Mouse (Mus musculus) midbrain, postnatal 0 days (tissue): ENCODE data around the gene Bfsp2. TPM values are rescaled to one million over a fixed set of nuclear protein-coding genes. Genes with fewer than 3 reads are reported as not detected.

Experiments used
- ATAC-seq: fragments of 200-750 bp; cut with Nextera tagmentation; 2 replicates; pipeline ENCODE4 v1.8.0; 2017; ENCODE audit warnings: moderate number of reproducible peaks, mild to moderate bottlenecking, moderate TSS enrichment, moderate library complexity; ENCODE audit not compliant: low FRiP score
- DNase-seq: peaks from one replicate; pipeline ENCODE4 v3.0.0-alpha.2; 2015; ENCODE audit warnings: low spot score
- H3K27ac ChIP-seq: fragments of 300-500 bp; sonication (generic); 2 replicates; pipeline ENCODE4 v1.5.1; 2014; ENCODE audit warnings: low read depth, mild to moderate bottlenecking, low read length, mixed read lengths
- H3K27me3 ChIP-seq: fragments of 300-500 bp; sonication (generic); 2 replicates; pipeline ENCODE4 v1.6.1; 2014; ENCODE audit warnings: low read length, control low read depth, mixed read lengths; ENCODE audit not compliant: insufficient read depth
- H3K36me3 ChIP-seq: fragments of 300-500 bp; sonication (generic); 2 replicates; pipeline ENCODE4 v1.6.1; 2014; ENCODE audit warnings: low read length, control low read depth, mixed read lengths; ENCODE audit not compliant: insufficient read depth
- H3K4me1 ChIP-seq: fragments of 300-500 bp; sonication (generic); 2 replicates; pipeline ENCODE4 v1.6.1; 2014; ENCODE audit warnings: mild to moderate bottlenecking, control low read depth, antibody characterized with exemption, low read length, mixed read lengths; ENCODE audit not compliant: insufficient read depth
- H3K4me2 ChIP-seq: fragments of 300-500 bp; sonication (generic); 2 replicates; pipeline ENCODE4 v1.6.1; 2014; ENCODE audit warnings: low read depth, mild to moderate bottlenecking, low read length, mixed read lengths; ENCODE audit not compliant: poor library complexity, severe bottlenecking
- H3K4me3 ChIP-seq: fragments of 300-500 bp; sonication (generic); 2 replicates; pipeline ENCODE4 v1.5.1; 2014; ENCODE audit warnings: low read depth, mild to moderate bottlenecking, low read length, moderate library complexity
- H3K9ac ChIP-seq: fragments of 300-500 bp; sonication (generic); replicated peaks from 2 replicates; pipeline ENCODE4 v1.6.1; 2014; ENCODE audit warnings: mild to moderate bottlenecking, low read length, moderate library complexity, mixed read lengths; ENCODE audit not compliant: poor library complexity, severe bottlenecking
- H3K9me3 ChIP-seq: fragments of 300-500 bp; sonication (generic); 2 replicates; pipeline ENCODE4 v1.6.1; 2016; ENCODE audit warnings: low read length, control low read depth
- CTCF ChIP-seq: IDR thresholded peaks from 2 replicates; pipeline ENCODE4 v1.5.1; 2016; ENCODE audit warnings: antibody characterized with exemption, mild to moderate bottlenecking
- WGBS: fragments of 180-500 bp; shearing (Covaris S2); extraction: QIAGEN DNeasy Blood & Tissue Kit; methylation state at CpG from one replicate; pipeline ENCODE4 v1.1.7; 2014; 5-methylcytosine and 5-hydroxymethylcytosine counted together
- polyA plus RNA-seq: library from polyadenylated mRNA; unstranded; fragments of >200 nt; fragmentation: Nextera tagmentation; extraction: Ambion mirVana; gene quantifications from 2 replicates; pipeline ENCODE4 v1.2.1, GENCODE M21; 2015
- total RNA-seq: library from RNA; depleted of rRNA; stranded (reverse); fragments of >200 nt; gene quantifications from 2 replicates; pipeline ENCODE4 v1.2.3, GENCODE M21; 2014

The Bfsp2 gene
- total and polyA plus RNA-seq, 2 experiments from 2014 or later: 1.2 to 3.0 TPM

- no peak overlapping the region for H3K9ac ChIP-seq
- H3K4me3 ChIP-seq: no peak overlapping the region
- H3K27me3 ChIP-seq: no peaks in the 10 kb centered on the region
- no peaks in the 10 kb centered on the region for H3K4me1 ChIP-seq
- DNase-seq (no peak), ATAC-seq (no peak)
- H3K9me3 ChIP-seq: no peaks in the 10 kb centered on the region
- no peak overlapping the region for H3K27ac ChIP-seq
- 96% methylated on average over 6 of the region's 6 CpGs for WGBS
- H3K36me3 ChIP-seq: no peaks in the 10 kb centered on the region
- TF ChIP-seq CTCF: no peak
- no peak overlapping the region for H3K4me2 ChIP-seq
These were observed 91.0 kb downstream of the Bfsp2 start for GRCm38 (mm10) chr9:103389261-103389660.

DNA sequence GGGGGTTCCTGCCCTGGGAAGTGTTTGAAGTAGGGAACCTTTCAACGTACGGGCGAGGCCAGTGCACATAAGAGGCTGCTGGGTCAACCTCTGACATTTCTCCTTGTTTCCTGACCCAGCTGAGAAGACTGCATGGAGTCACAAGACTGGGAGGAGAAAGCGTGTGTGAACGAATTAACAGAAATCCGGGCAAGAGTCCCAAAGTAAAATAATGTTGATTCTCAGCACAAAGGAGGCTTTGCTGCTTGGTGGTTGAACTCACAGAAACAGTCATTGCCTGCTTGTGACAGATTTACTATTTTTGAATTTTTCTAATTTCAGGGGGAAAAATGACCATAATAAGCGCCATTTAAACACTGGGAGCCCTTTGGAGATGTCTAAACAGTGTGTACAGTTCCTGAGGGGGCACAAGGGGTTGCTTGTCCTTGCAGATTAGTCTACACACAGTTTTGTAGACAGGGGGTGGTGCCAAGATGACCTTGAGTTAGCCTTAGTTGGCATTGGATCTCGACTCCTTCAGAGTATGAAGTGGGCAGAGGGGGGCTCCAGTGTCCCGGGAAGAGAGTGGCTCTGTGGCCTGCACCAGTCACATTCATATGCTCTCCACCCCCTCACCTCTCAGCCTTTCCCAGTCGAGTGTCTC lies 93.1 kb downstream of the Bfsp2 start:
- Histone ChIP-seq H3K4me1 (no peaks in the 10 kb centered on the region), H3K36me3 (no peaks in the 10 kb centered on the region), H3K27me3 (no peaks in the 10 kb centered on the region), H3K9ac (no peak overlapping the region), H3K4me2 (no peak overlapping the region), H3K4me3 (no peak overlapping the region), H3K9me3 (no peaks in the 10 kb centered on the region), H3K27ac (no peak overlapping the region)
- WGBS: 62% methylated on average over 10 of the region's 10 CpGs
- no peak for TF ChIP-seq CTCF
- ATAC-seq (no peak), DNase-seq (no peak)

DNA sequence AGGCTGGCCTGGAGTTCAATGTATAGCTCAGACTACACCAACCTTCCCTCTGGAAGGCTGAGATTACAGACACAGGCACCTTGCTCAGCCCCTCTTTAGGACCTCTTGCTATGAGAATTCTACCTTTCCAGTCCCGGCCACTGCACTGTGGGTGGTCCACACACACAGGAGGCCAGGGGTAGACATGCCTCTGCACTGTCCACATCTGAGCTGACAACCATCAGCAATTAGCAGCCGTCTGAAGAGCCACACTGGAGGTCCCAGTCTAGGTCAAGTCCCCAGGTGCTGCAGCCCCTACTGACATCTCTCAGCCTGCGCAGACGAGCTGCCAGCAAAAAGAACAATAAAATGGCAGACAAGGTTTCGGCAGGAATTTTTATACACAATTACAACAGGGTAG lies 93.6 kb downstream of the Bfsp2 start:
- TF ChIP-seq CTCF: no peak
- WGBS: 57% methylated on average over 5 of the region's 5 CpGs
- H3K27me3 ChIP-seq: no peaks in the 10 kb centered on the region
- H3K4me3 ChIP-seq: no peak overlapping the region
- no peak overlapping the region for H3K9ac ChIP-seq
- no peaks in the 10 kb centered on the region for H3K36me3 ChIP-seq
- H3K9me3 ChIP-seq: no peaks in the 10 kb centered on the region
- H3K27ac ChIP-seq: no peak overlapping the region
- DNase-seq (no peak), ATAC-seq (no peak)
- H3K4me2 ChIP-seq: no peak overlapping the region
- H3K4me1 ChIP-seq: no peaks in the 10 kb centered on the region

DNA sequence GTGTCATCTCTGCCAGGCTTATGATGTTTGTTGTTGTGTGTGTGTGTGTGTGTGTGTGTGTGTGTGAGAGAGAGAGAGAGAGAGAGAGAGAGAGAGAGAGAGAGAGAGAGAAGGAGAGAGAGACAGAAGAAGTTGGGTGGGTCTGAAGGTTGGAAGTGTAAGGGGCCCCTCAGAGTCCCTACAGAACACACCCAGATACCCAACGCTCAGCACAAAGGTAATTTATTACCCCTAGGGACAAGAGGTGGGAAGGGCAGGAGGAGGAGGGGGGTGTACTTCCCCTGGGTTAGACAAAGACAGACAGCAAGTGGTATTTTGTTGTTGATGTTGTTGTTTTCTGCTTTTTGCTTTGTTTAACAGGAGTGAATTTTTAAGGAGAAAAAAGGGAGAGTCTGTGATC lies 94.6 kb downstream of the Bfsp2 start:
- Histone ChIP-seq H3K9ac (no peak overlapping the region), H3K27me3 (no peaks in the 10 kb centered on the region), H3K36me3 (no peaks in the 10 kb centered on the region), H3K9me3 (no peaks in the 10 kb centered on the region), H3K4me2 (no peak overlapping the region), H3K4me1 (no peaks in the 10 kb centered on the region), H3K27ac (no peak overlapping the region), H3K4me3 (no peak overlapping the region)
- ATAC-seq (no peak), DNase-seq (no peak)
- WGBS: 63% methylated on average over 1 of the region's 1 CpGs
- no peak for TF ChIP-seq CTCF

GRCm38 (mm10) chr9:103384141-103384796 lies 96.0 kb downstream of the Bfsp2 start:
- TF ChIP-seq CTCF: no peak
- H3K27me3 ChIP-seq: no peaks in the 10 kb centered on the region
- no peaks in the 10 kb centered on the region for H3K36me3 ChIP-seq
- H3K9me3 ChIP-seq: no peaks in the 10 kb centered on the region
- H3K4me3 ChIP-seq: no peak overlapping the region
- no peak overlapping the region for H3K4me2 ChIP-seq
- ATAC-seq (no peak), DNase-seq (no peak)
- WGBS: 88% methylated on average over 4 of the region's 4 CpGs
- H3K27ac ChIP-seq: no peak overlapping the region
- no peaks in the 10 kb centered on the region for H3K4me1 ChIP-seq
- H3K9ac ChIP-seq: no peak overlapping the region

GRCm38 (mm10) chr9:103383576-103383975 lies 96.6 kb downstream of the Bfsp2 start:
- H3K36me3 ChIP-seq: no peaks in the 10 kb centered on the region
- H3K27me3 ChIP-seq: no peaks in the 10 kb centered on the region
- 86% methylated on average over 1 of the region's 1 CpGs for WGBS
- DNase-seq (no peak), ATAC-seq (no peak)
- no peak overlapping the region for H3K27ac ChIP-seq
- no peak overlapping the region for H3K4me3 ChIP-seq
- TF ChIP-seq CTCF: no peak
- no peaks in the 10 kb centered on the region for H3K9me3 ChIP-seq
- no peak overlapping the region for H3K4me2 ChIP-seq
- no peaks in the 10 kb centered on the region for H3K4me1 ChIP-seq
- H3K9ac ChIP-seq: no peak overlapping the region
